Mouse (Mus musculus): ENCODE results near the gene Kcnrg.
"Not testable (repeated sequence)": the region's sequence is repeated elsewhere in the genome, so short reads cannot be mapped to it uniquely, and the experiment has no call there.

Kcnrg gene

DNA sequence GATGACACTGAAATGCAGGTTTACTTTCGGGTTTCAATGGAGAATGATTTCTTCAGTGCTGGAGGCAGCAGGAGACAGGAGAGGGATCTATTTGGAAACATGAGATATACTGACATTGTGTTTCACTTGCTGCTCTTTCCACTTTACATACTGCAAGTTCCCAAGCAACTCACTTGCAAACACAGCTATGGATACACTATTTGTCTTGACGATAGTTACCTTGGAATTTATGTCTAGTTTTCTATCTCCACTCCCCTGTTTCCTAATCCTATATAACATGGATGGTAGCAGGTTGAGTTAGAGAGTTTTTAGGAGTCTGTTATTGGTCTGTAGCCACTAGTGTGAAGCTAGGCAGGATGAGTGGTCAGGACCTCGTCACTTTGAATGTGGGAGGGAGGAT lies at the start of gene Kcnrg:
Kcnrg (plus strand) TSS at position 301 of the 400 bp plus-strand sequence.
- no peak for DNase-seq (ENCODE audit: low read depth, low spot score)

DNA sequence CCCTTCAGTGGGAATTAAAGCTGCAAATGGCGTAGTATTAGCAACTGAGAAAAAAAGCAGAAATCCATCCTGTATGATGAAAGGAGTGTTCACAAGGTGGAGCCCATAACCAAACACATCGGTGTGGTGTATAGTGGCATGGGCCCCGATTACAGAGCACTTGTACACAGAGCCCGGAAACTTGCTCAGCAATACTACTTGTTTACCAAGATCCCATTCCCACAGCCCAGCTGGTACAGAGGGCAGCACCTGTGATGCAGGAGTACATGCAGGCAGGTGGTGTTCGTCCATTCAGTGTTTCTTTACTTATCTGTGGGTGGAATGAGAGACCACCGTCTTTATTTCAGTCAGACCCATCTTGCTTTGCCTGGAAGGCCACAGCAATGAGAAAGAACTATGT lies 48.4 kb upstream of the Kcnrg start:
- no peak for DNase-seq (ENCODE audit: low read depth, low spot score)

DNA sequence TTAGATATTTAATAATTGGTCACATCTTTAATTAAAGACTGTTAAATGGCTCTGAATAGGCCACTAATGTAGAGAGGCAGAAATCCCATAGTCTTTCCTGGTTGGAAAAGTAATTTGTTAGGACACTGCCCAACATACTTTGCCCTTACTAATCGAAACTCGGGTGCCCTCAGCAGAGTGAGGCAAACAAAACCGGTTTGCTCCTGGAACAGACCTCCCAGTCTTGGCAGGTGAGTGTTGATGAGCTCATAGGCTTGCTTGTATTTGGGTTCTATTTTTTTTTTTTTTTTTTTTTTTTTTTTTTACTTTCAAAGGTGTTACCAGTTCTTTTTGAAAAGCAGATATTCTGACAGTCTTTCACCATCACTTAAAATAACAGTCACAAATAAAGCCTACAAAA lies 47.4 kb upstream of the Kcnrg start:
- no peak for DNase-seq (ENCODE audit: low read depth, low spot score)

DNA sequence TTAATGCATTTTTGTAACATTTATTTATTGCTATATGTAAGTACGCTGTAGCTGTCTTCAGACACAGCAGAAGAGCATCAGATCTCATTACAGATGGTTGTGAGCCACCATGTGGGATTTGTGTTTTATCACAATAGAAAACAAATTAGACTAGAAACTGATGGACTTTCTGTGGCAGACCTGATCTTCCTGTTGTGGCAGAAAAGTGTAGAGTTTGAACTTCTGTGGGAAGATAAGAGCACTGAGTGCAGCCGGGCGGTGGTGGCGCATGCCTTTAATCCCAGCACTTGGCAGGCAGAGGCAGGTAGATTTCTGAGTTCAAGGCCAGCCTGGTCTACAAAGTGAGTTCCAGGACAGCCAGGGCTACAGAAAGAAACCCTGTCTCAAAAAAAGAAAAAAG lies 41.0 kb upstream of the Kcnrg start:
- DNase-seq (ENCODE audit: low read depth, low spot score): not testable (repeated sequence)

DNA sequence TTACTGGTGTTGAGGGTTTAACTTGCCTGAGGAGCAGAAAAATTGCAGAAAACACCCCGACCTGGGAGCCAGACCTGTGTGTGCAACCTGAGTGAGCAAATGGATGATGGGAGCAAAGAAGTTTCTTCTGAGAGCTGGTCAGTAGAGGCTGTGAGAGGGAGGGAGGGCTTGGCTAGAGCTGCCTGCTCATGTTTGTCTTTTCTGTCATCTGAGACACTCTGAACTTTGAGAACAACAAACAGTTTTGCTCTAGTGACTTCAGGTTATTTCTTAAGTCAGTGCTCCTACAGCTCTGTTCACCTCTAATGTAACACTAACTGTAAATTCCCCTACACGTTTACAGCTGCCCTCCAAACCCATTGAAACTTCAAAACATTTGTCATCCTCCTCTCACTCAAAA lies 37.9 kb upstream of the Kcnrg start:
- no peak for DNase-seq (ENCODE audit: low read depth, low spot score)

DNA sequence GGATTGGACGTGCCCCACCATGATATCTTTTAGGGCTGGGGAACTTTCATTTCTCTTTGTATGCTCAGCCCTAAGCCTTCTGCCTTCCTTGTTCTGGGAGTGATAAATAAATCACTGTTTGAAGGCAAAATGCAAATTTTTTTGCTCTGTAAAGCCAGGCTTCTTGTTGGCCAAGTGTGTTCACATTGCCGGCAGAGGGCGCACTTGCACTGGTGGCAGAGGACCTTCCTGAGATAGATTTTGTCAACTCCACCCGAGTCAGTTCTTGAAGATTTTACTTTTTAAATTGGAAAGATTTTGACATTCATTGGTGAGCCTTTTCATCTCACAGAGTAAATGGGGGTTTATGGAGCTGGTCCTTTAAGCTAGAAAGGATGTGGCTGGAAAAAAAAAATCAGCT lies 35.9 kb upstream of the Kcnrg start:
- peak; percentile 93 for DNase-seq (ENCODE audit: low read depth, low spot score)

DNA sequence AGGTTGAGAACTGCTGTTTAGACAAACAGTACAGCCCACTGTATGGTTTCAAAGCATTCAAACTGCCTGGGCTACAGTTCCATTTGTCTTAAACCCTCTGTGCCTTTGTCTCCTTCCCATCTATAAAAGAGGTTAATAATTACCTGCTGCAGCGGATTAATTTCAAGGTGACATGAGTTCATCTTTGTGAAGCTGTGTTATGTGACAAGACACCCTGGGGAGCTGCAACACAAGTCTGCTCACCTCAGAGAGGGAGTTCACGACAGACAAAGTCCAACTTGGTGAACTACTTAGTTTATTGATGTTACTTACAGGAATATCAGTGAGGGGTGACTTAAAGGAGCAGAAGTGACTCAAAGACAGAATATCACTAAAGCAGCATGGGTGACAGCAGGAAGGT lies 35.1 kb upstream of the Kcnrg start:
- DNase-seq (ENCODE audit: low read depth, low spot score): no peak

DNA sequence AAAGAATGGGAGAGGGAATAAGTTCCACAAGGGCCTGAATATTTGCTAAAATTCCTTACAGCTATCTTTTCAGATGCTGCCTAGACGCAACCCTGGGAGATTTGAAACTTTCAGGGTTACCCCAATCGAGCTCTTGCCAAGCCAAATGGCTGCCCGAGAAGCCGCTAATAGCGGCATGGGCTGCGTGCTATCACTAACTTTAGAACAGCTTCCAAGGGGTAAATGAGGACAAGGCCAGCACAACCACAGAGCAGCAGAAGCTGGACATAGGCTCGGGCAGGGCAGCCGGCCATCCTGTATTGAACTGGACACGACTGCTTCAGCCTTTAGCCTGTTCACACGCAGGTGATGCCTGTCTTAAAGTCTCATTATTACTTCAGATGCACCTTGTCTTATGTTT lies 32.2 kb upstream of the Kcnrg start:
- no peak for DNase-seq (ENCODE audit: low read depth, low spot score)

DNA sequence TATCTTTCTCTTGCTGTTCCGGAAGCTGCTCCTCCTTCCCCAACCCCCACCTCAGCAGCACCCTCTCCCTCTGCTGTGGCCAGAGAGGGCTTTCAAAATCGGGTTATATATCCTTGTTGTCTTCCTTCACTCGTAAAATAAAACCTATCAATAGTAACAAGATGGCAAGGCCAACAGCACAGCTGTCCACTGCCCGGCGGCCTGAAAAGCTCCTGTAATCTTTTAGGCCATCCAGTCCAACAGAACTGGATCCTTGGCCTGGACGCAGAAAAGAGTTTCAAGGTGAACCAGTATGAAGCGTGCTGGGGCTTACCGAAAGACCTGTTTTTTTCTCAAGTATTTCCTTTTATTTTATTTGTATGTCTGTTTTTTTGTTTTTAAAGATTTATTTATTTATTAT lies 31.3 kb upstream of the Kcnrg start:
- no peak for DNase-seq (ENCODE audit: low read depth, low spot score)

DNA sequence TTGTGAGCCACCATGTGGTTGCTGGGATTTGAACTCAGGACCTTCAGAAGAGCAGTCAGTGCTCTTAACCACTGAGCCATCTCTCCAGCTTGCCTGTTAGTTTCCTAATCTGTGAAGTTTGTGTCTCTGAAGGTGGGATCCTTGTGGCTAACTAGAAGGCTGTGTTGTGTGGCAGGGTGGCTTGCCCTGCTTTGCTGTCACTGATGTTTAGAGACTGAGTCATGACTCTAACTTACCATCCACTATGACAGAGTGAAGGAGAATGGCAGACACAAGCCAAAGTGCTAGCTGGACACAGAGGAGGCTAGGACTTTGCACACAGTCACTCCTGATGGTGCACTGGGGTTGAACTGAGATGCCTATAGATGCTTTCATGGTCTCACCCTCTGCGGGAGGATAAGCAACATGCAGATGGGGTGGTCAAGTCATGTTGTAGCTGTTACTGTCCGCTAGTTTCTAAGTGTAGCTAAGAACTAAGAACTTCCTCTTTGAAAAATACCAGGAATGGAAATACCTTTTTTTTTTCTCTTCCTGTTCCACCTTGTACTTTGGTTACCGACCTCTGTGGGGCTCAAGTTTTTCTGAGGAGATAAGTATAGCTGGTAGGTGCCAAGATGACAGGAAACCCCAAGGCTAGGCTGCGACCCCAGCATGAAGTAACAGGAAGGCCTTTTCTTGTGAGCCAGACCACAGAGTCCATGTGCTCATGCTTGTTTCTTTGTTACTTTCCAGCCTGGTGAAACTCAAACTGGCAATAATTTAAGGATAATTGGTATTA lies 17.8 kb upstream of the Kcnrg start:
- no peak for DNase-seq (ENCODE audit: low read depth, low spot score)

DNA sequence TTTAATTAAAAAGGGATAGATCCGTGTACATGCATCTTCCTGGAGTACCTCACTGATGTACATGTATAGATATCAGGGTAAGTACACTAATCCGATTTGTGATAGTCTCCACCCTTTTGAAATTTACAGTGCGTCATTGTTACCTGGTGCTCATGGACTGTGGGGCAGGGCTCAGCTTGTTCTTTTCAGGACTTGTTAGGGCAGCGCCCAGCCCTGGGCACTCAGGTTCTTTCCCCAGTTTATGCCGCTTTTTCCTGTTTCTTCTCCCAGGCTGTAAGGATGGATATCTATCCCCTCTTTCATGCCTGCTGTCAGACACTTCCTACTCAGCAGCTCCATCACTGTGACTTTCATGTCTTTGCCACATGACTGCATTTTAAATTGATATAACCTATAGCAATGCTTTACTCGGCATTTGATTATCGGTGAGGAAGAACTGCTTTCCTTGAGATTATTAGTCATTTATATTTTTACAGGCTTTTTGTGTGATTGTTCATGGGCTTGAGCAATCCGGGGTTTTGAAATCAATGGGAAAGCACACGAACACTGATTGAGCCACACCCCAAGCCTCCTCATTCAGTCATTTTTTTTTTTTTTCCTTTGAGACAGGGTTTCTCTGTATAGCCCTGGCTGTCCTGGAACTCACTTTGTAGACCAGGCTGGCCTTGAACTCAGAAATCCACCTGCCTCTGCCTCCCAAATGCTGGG lies 10.4 kb upstream of the Kcnrg start:
- DNase-seq (ENCODE audit: low read depth, low spot score): no peak

DNA sequence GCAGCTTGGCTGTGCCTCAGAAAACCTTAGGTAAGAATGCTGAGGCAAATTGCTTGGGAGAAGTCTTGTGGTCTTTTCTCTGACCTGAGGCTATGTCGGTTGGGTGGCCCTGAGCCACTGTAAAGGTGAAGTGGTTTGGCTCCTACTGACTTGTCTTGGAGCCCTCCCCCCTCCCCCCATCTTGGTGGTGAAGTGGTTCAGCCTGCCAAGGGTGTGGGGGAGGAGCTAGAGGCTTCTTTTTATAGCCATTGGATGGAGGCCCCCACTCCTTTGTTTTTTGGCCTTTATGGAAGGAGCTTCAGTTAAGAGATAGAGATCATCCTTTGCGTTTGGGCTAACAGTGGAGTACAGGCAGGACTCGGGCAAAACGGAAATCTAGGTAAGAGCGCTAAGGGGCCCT lies 9.3 kb upstream of the Kcnrg start, which contains the start of gene Trim13:
Trim13 (plus strand) TSS at position 280 of the 400 bp plus-strand sequence.
- peak; percentile 43 for DNase-seq (ENCODE audit: low read depth, low spot score)

DNA sequence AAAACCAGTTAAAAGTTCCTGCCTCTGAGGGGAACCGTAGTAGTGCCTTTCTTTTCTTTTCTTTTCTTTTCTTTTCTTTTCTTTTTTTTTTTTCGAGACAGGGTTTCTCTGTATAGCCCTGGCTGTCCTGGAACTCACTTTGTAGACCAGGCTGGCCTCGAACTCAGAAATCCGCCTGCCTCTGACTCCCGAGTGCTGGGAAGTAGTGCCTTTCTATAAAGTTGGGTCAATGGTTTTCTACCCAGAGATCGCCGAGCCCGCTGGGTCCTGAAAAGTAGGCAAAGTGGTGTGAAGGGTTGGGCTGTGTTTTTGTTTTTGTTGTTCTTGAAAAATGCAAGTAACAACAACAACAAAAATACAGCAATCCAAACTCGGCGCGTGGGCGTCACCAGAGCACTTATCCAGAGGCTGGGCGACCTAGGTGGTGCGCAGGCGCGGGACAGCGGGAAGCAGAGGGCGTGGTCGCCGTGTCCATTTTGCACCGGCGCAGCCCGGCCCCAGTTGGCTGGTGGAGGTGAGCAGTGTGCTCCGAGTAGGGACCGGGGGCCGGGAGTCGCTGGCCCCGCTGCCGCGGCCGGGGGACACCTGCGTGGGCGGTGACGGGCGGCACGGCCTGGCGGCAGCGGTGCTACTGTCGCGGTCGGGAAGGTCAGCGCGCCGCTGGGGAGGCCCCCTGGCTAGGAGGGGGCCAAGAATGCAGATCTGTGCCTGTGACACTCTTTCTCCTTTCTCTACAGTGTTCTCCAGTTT lies 8.0 kb upstream of the Kcnrg start:
- peak; percentile 93 for DNase-seq (ENCODE audit: low read depth, low spot score)

DNA sequence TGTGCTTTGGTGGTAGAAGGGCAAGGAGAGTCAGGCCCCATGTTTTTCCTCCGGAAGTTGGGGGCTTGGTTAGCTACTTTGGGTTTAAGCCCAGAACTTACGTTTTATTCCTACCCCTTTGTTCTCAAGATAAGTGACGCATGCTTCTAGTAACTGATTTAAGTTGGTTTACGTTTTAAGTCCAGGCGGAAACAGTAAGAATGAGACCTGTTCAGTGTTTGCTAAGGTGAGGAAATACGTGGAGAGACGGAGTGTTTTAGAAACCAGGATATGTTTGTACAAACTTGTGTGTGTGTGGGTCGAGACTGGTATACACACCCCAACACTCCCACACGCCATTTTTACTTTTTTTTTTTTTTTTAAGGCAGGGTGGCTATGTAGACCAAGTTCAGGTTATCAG lies 5.9 kb upstream of the Kcnrg start:
- DNase-seq (ENCODE audit: low read depth, low spot score): peak; percentile 16

DNA sequence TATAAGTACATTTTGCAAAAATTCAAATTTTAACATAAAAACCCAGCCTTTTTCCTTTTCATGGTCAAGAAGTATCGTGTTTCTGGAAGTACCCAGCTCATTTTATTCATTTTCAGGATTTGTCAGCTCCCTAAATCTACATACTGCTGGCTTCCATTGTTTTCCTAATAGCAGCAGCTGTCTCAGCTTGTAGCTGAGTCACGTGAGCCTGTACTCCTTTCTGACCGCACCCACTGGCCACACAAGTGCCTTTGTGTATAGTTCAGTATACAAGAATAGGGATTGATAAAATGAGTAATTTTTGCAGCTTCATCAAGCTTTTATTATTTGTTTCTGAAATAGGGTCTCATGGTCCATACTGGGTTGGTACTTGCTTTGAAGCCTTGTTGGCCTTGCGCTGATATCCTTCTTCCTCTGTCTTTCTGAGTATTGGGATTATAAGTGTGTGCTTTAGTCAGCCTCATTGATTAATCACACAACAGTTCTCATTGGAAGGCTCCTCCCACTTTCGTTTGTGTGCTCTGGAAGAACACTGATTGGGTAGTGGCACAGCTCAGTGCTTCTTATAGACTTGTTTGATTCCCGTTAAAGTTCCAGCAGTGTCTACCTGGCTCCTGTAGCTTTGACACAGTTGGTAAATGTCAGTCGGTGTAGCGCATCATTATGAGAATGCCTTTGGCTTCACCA lies 4.0 kb upstream of the Kcnrg start:
- no peak for DNase-seq (ENCODE audit: low read depth, low spot score)

DNA sequence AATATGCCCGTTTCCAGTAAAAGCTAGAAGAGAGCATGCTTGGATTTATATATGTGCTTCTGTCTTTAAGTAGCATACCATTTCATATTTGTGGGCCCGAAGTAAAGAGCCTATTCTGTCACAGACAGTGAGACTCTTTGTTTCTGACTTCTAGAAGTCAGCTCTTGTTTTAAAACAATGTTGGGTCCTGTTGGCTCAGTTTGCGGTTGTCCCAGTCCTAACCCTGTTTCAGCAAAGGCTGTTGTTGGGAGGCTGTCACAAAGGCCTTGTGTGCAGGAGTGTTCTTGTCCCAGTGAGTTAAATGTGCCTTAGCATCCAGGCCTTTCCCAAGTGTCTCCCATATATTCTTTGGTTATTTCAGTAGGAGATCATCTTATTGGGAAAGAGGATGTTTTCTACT lies 3.2 kb upstream of the Kcnrg start:
- DNase-seq (ENCODE audit: low read depth, low spot score): no peak

DNA sequence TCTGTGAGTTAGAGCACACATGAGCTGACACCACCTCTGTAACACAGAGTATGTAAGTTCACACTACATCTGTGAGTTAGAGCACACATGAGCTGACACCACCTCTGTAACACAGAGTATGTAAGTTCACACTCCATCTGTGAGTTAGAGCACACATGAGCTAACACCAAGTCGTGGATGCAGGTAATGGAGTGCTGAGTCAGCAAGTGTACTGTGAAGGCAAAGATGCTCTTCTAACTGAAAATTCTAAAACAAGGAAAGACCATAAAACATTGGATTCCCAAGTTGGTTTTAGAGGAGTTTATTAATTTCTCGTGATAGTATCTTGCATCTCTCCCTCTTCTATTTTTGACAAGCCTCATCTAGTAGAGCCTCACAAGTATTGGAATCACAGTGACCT lies 1.2 kb upstream of the Kcnrg start:
- not testable (repeated sequence) for DNase-seq (ENCODE audit: low read depth, low spot score)

DNA sequence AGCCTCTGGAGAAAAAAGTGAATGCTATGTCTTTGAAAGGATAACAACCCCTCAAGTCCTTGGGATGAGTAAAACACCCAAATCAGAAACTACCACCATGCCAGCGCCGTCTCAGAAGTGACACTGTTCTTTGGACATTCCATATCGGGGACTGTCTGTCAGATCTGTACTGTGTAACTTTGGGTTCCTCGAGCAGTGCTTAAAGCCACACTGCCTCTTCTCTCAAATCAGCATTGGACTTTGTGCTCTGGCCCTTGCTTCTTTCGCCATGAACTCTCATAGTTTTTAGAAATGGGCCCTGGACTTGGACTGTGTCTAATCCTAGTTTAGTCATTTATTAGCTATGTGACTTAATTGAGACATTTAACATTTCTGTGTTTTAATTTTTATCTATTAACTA lies 4.5 kb downstream of the Kcnrg start:
- DNase-seq (ENCODE audit: low read depth, low spot score): no peak

DNA sequence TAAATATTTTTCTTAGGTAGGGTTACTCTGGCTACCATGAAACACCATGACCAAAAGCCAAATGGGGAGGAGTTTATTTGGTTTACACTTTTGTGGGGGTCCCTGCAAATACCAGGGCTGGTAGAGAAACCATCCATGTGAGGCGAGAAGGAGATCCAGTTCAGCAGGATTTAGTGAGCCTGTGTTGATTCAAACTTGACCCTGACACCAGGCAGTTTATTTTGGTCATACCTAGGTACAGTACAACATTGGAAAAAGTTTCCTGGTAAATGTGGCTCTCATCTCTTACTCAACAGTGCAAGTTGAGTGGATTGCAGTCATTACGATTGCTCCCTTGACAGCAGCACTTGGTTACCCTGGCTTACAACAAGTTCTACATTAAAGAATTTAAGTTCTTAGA lies 6.1 kb downstream of the Kcnrg start:
- no peak for DNase-seq (ENCODE audit: low read depth, low spot score)

DNA sequence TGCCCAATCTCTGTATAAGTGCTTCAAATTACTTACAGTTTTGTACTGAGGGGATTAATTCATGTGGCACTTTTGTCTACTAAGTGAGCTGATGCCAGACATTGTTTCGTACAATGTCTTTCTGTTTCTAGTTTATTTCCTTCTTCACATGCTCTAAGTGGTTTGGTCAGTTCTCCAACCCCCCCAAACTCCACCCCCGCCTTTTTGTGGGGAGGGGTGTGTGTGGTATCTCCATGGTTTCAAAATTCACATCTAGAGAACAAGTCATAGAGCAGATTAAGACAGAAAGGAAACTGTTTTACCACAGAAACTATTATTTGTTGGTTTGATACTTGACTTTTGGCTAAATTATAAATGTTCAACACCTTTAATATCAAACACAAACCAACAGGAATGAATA lies 13.1 kb downstream of the Kcnrg start:
- DNase-seq (ENCODE audit: low read depth, low spot score): no peak

DNA sequence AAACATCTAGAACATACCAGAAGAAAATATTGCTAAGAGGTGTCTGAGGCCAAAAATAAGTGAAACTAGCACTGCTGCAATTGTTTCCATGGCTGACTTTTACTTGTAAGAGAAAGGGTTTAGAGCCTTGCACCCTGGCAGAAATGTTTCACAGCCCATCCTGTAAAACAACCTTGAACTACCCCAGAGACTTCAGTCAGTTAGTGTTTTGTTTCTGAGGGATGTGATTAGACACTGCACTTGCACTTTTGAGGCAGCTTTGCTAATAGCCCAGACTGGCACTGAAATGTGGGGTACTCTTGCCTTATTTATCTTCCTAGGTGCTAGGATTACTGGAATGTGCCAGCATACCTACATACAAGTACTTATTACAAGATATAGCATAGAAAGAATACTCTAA lies 28.7 kb downstream of the Kcnrg start:
- DNase-seq (ENCODE audit: low read depth, low spot score): no peak

DNA sequence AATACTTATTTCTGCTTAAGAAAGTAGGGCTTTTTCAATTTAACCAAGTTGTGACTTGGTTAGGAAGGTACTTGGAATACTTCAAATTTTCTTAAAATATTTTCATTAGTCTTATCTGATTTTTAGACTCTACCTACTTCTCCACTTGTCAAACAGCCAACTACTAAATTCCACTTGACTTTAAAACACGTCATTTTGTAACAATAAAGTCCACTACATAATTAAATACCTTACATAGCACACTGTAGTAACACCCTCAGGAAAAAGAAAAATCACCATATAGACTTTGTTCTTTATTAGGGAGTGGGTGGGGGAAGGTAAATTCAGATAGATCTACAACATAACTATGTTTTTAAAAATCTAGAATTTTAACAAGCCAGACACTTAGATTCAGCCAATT lies 35.4 kb downstream of the Kcnrg start:
- DNase-seq (ENCODE audit: low read depth, low spot score): no peak

Data from CD4-positive, CD25-positive, alpha-beta regulatory T cell, adult 2 months (primary cell).